Mouse (Mus musculus) bone marrow macrophage, adult 2 months (primary cell): ENCODE results near the gene Gm42688.

Experiments
- CTCF ChIP-seq: IDR thresholded peaks from 2 replicates; pipeline ENCODE4 v1.5.1; 2012; ENCODE audit warnings: low read depth, mild to moderate bottlenecking, low read length, moderate library complexity
- POLR2A ChIP-seq: IDR thresholded peaks from 2 replicates; pipeline ENCODE4 v1.6.1; 2012; ENCODE audit warnings: mild to moderate bottlenecking, low read depth, low read length, borderline replicate concordance

DNA sequence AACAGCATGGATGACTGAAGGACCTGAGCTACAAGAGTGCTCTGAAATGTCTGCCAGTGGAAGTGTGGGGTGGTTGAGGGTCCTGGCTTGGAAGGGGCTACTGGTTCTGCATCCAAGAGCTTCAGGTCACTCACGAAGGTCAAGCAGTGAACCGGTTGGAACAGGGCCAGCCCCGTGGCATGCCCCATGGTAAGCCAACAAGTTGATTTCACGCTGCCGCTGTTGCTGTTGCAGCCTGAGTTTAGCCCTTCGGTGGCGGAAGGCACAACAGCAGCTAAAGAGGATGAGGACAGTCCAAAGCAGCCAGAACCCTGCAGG is 18.3 kb downstream of the Gm42688 start:
- TF ChIP-seq CTCF: no peak
- TF ChIP-seq POLR2A: no peak
